ENCODE assay signal across 11 mouse cellular contexts in the genomic region with DNA sequence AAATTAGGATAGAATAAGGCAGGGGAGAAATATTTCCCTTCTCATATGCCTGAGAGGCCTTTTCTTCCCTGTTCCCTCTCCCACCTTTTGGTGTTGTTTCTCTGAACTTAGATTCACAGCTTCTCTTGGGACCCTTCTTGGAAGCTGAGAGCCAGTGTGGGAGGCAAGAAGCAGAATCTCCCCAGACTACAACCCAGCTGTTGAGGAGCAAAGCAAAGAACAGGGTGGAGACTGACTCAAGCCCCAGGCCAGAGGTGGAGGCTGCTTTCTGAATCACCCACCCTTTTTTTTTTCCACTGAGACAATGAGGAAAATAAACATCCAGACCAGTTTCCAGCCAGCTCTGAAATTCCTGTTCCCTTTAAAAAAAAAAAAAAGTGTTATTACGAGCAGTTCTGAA.
DNase-seq lines count a peak whose midpoint lies in the region; ATAC-seq lines count a peak whose summit lies in the region.
"Had no signal": no experiment of that assay in that cellular context is flagged by ENCODE, and none has a peak within 500 bp of the region (broad histone marks: within the 10 kb centered on the region; RNA-seq: fewer than 3 reads in every experiment).

No protein-coding gene starts in this region.

- no peak overlapping the region for H3K4me3 ChIP-seq in embryonic facial prominence, embryonic 14.5 days (ENCODE audit: low read depth, low read length)
- H3K4me3 ChIP-seq in embryonic facial prominence, embryonic 10.5 days, result no peak overlapping the region
- no peak overlapping the region for H3K4me3 ChIP-seq in heart, embryonic 16.5 days (ENCODE audit: low read length)
- H3K4me3 ChIP-seq in liver, embryonic 12.5 days, result no peak overlapping the region
- H3K4me3 ChIP-seq: limb, embryonic 15.5 days had no signal

- H3K9ac ChIP-seq in embryonic facial prominence, embryonic 14.5 days (ENCODE audit: low read depth, low read length), result no peak overlapping the region
- H3K9ac ChIP-seq in heart, embryonic 16.5 days (ENCODE audit: low read length), result no peak overlapping the region
- H3K9ac ChIP-seq in liver, embryonic 12.5 days, result no peak overlapping the region
- H3K9ac ChIP-seq: limb, embryonic 15.5 days had no signal

- no peak for ATAC-seq in embryonic facial prominence, embryonic 14.5 days (ENCODE audit: low read depth)
- ATAC-seq in heart, embryonic 16.5 days (replicated peaks; ENCODE audit: extremely low read depth, insufficient read depth, low FRiP score), result no peak
- no peak for ATAC-seq in liver, embryonic 12.5 days
- no peak for ATAC-seq in frontal cortex, adult (ENCODE audit: low TSS enrichment)

- H3K4me1 ChIP-seq in embryonic facial prominence, embryonic 14.5 days (ENCODE audit: control insufficient read depth, insufficient read depth, low read length), result peaks cover 6% of the 10 kb centered on the region; the same call in 1 of the 2 replicates
- peaks cover 5% of the 10 kb centered on the region for H3K4me1 ChIP-seq in embryonic facial prominence, embryonic 10.5 days
- H3K4me1 ChIP-seq in heart, embryonic 16.5 days (ENCODE audit: control insufficient read depth, insufficient read depth, low read length), result peaks cover 5% of the 10 kb centered on the region
- H3K4me1 ChIP-seq in liver, embryonic 12.5 days, result peaks cover 10% of the 10 kb centered on the region; the same call in 1 of the 2 replicates
- H3K4me1 ChIP-seq: limb, embryonic 15.5 days had no signal

- H3K27ac ChIP-seq in embryonic facial prominence, embryonic 14.5 days (replicated peaks; ENCODE audit: low read depth, low read length), result no peak overlapping the region; the same call in 1 of the 2 replicates
- no peak overlapping the region for H3K27ac ChIP-seq in embryonic facial prominence, embryonic 10.5 days (replicated peaks)
- peak overlapping the region; percentile 64 for H3K27ac ChIP-seq in heart, embryonic 16.5 days (ENCODE audit: low read length)
- H3K27ac ChIP-seq in liver, embryonic 12.5 days, result no peak overlapping the region
- H3K27ac ChIP-seq: limb, embryonic 15.5 days had no signal

- no peaks in the 10 kb centered on the region for H3K36me3 ChIP-seq in embryonic facial prominence, embryonic 14.5 days (ENCODE audit: control insufficient read depth, insufficient read depth, low read length)
- H3K36me3 ChIP-seq in embryonic facial prominence, embryonic 10.5 days (replicated peaks), result no peaks in the 10 kb centered on the region
- H3K36me3 ChIP-seq in heart, embryonic 16.5 days (ENCODE audit: control insufficient read depth, insufficient read depth), result no peaks in the 10 kb centered on the region
- no peaks in the 10 kb centered on the region for H3K36me3 ChIP-seq in liver, embryonic 12.5 days
- H3K36me3 ChIP-seq: limb, embryonic 15.5 days had no signal

- H3K4me2 ChIP-seq in embryonic facial prominence, embryonic 14.5 days (ENCODE audit: low read depth, low read length), result no peak overlapping the region
- H3K4me2 ChIP-seq in heart, embryonic 16.5 days (ENCODE audit: low read depth, low read length), result no peak overlapping the region
- no peak overlapping the region for H3K4me2 ChIP-seq in liver, embryonic 12.5 days
- H3K4me2 ChIP-seq: limb, embryonic 15.5 days had no signal

- 45% methylated on average over 1 of the region's 1 CpGs for WGBS in embryonic facial prominence, embryonic 14.5 days
- 74% methylated on average over 1 of the region's 1 CpGs for WGBS in embryonic facial prominence, embryonic 10.5 days
- WGBS in heart, embryonic 16.5 days, result 53% methylated on average over 1 of the region's 1 CpGs
- WGBS in liver, embryonic 12.5 days (ENCODE audit: insufficient replicate concordance), result 71% methylated on average over 1 of the region's 1 CpGs

- peak; percentile 43 for DNase-seq in embryonic facial prominence, embryonic 14.5 days (ENCODE audit: low spot score)
- no peak for DNase-seq in embryonic facial prominence, embryonic 10.5 days (ENCODE audit: low spot score)
- peak; percentile 14 for DNase-seq in ovary, adult 18-20 months (ENCODE audit: low spot score)
- no peak for DNase-seq in ovary, postnatal 10 days (ENCODE audit: low spot score)
- DNase-seq in lung, postnatal 25 days (ENCODE audit: low spot score), result peak; percentile 51
- DNase-seq: adrenal gland, adult 2 months; cerebellum, adult 2 months had no signal

- no peaks in the 10 kb centered on the region for H3K27me3 ChIP-seq in embryonic facial prominence, embryonic 14.5 days (replicated peaks; ENCODE audit: control insufficient read depth, insufficient read depth, low read length)
- H3K27me3 ChIP-seq in embryonic facial prominence, embryonic 10.5 days (replicated peaks; ENCODE audit: low read depth, poor library complexity, severe bottlenecking), result no peaks in the 10 kb centered on the region
- H3K27me3 ChIP-seq in heart, embryonic 16.5 days (ENCODE audit: control insufficient read depth, insufficient read depth, low read length), result no peaks in the 10 kb centered on the region
- H3K27me3 ChIP-seq in liver, embryonic 12.5 days (replicated peaks), result no peaks in the 10 kb centered on the region
- H3K27me3 ChIP-seq: limb, embryonic 15.5 days had no signal

- no peaks in the 10 kb centered on the region for H3K9me3 ChIP-seq in embryonic facial prominence, embryonic 14.5 days (ENCODE audit: control insufficient read depth, low read length)
- H3K9me3 ChIP-seq in embryonic facial prominence, embryonic 10.5 days, result no peaks in the 10 kb centered on the region
- no peaks in the 10 kb centered on the region for H3K9me3 ChIP-seq in heart, embryonic 16.5 days (replicated peaks; ENCODE audit: control insufficient read depth, low read length)
- no peaks in the 10 kb centered on the region for H3K9me3 ChIP-seq in liver, embryonic 12.5 days (replicated peaks)
- H3K9me3 ChIP-seq: limb, embryonic 15.5 days had no signal

Comparison
In these comparisons a context has a peak if more than half of its experiments do, and no peak if none do; other contexts are left out.
1. DNase-seq: peak in embryonic facial prominence, embryonic 14.5 days (single experiment), ovary, adult 18-20 months (single experiment) and lung, postnatal 25 days (single experiment); none in embryonic facial prominence, embryonic 10.5 days (single experiment) and ovary, postnatal 10 days (single experiment).